Mouse (Mus musculus): ENCODE data around the gene Mrnip.
A peak's percentile ranks its signal among the peaks of the same experiment; 100 is the strongest.

The Mrnip gene

GRCm38 (mm10) chr11:50225611-50226378, 51.6 kb downstream of the Mrnip start:
- no peak for DNase-seq (ENCODE audit: low read depth)

GRCm38 (mm10) chr11:50226406-50226805, 52.2 kb downstream of the Mrnip start:
- DNase-seq (ENCODE audit: low read depth): peak; percentile 39

DNA sequence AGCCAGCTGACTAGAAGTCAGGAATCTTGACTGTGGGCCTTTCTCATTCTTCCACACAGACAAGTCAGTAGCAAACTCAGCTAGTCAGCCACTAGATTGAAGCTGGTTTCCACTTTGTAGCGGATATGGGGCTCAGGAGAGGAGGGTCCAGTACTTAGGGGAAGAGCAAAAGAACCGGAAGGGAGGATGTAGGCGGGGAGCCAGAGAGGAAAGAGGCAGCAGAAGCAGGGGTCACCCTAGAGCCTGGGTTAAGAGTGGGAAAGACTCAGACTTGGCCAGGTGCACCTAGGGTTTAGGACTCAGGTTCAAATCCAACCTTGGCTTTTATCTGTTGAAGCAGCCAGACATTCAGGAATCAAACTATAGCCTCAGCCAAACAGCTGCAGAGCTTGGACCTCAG, 53.0 kb downstream of the Mrnip start:
- DNase-seq (ENCODE audit: low read depth): no peak

- DNase-seq (ENCODE audit: low read depth): no peak
Observed at GRCm38 (mm10) chr11:50227736-50228135, 53.5 kb downstream of the Mrnip start.

GRCm38 (mm10) chr11:50228772-50229171, 54.5 kb downstream of the Mrnip start:
- no peak for DNase-seq (ENCODE audit: low read depth)

DNA sequence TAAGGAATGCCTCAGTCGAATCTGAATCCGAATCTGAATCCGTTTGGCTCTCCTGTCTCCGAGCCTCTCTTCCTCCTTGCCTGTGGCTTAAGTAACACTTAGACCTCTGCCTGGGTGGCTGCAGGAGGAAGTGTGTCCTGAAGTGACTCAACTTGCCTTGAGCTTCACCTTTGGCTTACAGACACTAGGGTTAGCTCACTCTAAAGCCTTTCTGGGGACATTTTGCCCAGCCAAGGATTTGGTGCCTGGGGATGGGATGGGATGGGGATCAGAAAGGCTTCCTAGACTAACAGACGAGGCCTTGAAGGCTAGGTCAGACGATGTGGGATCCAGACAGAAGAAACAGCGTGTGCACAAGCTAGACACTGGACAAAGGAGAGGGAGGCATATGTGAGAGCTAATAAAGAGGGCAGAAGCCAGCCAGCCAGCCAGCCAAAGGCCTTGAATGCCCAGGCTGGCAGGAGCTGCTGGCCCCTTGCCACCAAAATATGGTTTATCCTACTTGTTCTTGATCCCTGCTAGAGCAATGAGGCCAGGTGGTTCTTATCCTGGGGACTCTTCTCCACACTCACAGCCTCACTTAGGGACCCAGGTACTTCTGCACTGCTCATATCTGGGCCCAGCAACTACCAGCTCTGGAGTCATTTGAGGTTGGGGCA, 55.1 kb downstream of the Mrnip start:
- DNase-seq (ENCODE audit: low read depth): peak; percentile 51

DNA sequence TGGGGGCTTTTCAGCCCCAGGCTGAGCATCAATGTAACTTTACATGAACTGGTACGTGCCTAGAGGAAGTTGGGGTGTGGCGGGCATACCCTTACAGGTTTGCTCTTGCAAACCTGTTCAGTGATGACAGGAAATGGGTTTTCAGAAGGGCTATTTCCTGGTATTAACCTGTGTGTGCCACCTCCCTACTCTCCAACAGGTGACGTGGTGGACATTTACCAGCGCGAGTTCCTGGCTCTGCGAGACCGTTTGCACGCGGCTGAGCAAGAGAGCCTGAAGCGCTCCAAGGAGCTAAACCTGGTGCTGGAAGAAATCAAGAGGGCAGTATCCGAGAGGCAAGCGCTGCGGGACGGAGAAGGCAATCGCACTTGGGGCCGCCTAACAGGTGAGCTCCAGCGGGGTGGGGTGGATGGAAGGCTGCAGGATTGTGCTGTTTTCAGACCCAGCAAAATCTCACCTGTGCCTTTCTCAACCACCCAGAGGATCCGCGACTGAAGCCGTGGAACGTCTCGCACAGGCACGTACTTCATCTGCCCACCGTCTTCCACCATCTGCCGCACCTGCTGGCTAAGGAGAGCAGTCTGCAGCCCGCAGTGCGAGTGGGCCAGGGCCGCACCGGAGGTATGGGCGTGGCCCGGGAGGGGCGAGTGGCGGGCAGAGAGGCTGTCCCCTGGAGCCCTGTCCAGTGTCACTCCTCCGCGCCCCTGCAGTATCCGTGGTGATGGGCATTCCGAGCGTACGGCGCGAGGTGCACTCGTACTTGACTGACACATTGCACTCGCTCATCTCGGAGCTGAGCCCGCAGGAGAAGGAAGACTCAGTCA, 56.4 kb downstream of the Mrnip start:
- DNase-seq (ENCODE audit: low read depth): no peak

GRCm38 (mm10) chr11:50231411-50231810, 57.2 kb downstream of the Mrnip start:
- DNase-seq (ENCODE audit: low read depth): peak; percentile 83

GRCm38 (mm10) chr11:50233022-50233421, 58.8 kb downstream of the Mrnip start:
- DNase-seq (ENCODE audit: low read depth): peak; percentile 75

DNA sequence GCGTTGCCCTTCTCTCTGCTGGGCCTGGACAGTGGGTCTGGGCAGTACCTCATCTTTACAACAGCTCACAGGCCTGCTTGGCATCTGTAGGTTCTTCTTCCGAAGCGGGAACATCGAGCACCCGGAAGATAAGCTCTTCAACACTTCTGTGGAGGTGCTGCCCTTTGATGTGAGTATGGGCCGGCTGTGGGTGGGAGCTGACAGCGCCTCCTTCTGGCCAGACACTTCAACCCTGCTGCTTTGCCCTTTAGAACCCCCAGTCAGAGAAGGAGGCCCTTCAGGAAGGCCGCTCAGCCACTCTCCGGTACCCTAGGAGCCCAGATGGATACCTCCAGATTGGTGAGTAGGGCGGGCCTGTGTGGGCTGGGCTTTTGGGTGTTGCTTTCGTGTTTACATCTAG, 59.7 kb downstream of the Mrnip start:
- no peak for DNase-seq (ENCODE audit: low read depth)

DNA sequence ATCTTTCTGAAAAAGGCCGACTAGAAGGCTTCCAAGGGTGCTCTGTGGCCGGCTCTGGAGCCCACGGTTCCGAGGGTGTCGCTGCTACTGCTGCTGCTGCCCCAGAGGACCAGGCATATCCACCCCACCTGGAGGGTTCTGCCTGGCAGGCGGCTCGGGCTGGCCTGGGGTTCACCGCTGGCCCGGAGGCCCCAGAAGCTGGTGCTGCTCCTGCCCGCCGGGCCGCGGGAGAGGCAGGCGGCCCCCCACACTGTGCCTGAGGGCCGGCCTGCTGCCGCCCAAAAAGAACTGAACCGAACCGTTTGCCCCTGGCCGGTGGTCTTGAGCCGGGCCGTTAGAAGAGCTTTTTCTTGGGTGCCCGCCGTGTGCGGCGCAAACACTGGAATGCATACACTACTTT, 60.4 kb downstream of the Mrnip start:
- DNase-seq (ENCODE audit: low read depth): no peak

DNA sequence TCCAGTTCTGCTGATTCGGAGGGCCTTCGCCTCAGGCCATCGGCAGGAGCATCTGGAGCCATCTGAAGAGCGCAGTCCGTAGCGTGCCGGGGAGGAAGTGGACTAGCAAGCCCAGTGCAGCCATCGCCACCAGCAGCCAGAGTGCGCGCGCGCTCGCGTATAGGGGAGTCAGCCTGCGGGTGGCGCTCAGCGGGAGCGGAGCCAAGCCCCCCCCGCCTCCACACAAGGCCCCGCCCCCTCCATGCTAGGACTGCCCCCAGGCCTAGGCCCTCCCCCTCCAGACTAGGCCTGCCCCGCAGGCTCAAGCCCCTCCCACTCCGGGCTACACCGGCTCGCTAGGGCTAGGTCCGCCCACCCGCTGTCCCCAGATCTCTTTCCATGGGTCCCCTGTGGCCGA, 62.3 kb downstream of the Mrnip start:
- DNase-seq (ENCODE audit: low read depth): peak; percentile 96

DNA sequence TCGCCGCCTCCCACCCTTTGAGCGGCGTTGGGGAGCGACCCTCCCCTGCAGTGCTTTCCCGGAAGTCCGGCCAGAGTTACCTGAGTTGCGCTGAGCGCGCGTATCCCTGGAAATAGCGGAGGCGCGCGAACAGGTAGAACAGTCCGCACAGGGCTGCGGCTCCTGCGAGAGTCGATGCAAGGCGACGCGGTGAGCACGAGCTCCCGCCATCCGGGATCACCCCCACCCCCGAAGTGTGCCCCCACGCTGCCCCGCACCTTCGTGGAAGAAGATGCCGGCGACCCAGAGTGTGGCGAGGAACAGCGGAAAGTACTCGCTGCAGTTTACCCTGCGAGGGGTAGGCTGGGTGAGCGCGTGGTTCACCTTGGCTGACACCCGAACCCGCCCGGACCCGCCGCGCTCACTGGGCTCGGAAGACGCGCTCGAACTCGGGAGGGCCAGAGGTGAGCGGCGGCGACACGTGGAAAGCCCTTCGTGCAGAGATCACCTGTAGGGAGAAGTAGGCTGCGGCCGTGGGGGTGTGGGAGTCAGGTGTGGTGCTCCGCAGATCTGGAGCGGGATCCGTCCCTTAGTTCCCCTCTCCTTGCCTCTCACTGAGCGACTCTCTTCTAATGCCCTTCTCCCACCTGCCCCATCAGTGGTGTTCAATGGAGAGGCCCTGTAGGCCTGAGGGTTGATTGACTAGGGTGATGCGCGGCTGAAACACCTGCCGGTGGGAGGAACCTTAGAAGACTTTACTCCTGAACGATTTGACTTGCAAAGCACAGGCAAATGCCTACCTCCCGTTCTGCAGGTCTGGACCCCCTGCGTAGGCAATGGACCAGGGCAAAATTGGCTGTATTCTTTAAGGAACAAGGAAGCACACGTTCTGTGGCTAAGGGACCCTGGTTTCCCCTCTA, 62.9 kb downstream of the Mrnip start:
- DNase-seq (ENCODE audit: low read depth): no peak

DNA sequence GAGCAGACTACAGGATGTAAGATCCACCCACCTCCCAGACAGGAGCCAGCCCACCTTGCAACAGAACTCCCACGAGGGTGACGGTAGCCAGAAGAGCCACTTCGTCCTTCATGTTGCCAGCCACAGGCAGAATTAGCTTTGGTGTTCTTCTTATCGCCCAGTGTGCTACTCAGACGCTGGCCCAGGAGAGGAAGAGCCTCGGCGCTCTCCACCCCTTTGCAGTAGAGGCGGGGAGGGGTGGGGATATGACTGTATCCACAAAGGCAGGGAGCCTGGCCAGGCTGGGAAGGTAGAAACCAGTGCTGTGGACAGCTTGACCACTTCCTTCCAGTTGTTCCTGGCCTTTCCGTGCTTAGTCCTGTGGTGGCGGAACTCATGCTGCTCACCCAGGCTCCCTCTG, 64.1 kb downstream of the Mrnip start, which contains the start of gene Ltc4s:
TSS of gene Ltc4s (minus strand) at position 293 of the 400 bp plus-strand sequence.
- DNase-seq (ENCODE audit: low read depth): peak; percentile 92

DNA sequence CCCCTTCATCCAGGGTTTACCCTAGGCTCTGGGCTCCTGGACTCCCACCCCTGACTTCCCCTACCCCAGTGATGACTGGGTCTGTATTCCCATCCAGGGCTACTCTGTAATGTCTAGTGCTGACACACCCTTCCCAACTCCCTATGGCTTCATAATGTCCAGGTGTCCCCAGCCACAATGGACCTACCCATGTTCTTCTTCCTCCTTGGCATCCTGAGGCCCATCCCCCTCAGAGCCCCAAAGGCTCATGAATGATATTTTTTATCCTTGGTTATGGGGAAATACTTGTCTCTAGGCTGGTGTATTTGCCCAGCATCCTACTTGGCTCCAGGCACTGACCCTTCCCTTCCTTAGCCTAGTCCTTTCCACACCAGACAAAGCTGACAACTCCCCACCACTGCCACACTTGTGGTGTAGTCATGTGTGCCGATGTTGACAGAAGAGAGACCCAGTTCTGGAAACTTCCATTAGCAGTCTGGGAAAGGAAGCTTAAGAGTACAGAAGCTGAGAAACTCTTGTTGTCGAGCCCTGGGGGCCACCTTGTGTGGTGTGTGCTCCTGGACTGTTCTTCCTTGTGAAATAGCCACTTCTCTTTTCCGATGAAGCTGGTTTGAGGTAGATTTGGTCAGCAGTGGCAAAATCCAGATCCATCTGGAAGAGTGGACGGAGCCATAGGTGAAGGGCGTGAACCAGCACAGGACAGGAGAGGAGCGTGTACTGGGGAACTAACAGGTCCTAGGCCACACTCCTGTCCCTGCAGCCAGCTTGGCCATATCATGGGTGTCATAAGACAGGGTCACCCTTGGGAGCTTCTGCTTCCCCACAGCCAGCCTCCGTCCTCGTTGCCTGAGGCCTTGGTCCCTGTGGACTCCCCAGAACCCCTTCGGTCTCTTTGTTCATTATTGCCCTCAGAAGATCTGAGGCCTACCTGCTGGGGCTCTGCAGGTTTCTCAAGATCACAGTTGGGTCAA, 64.9 kb downstream of the Mrnip start:
- DNase-seq (ENCODE audit: low read depth): no peak

GRCm38 (mm10) chr11:50240235-50240911, 66.1 kb downstream of the Mrnip start:
- DNase-seq (ENCODE audit: low read depth): peak; percentile 98

- no peak for DNase-seq (ENCODE audit: low read depth)
Observed at GRCm38 (mm10) chr11:50243926-50244325, 69.7 kb downstream of the Mrnip start.

DNA sequence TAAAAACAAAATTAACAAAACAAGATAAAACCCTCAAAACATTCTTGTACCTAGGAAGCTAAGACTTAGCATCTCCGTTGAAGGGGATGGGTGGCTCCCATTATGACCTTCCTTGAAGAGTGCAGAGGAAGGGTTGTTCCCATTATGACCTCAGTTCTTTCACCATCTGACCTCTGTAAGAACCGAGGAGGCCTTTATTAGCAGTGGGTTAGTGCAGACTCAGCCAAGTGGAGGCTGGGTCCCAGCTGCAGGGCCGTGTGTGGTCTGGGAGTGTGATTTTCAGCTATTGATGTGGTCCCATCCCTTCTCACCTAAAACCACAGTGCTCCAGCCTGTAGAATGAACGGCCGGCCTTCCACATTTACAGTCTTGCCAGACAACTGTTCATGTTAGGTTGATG, 71.0 kb downstream of the Mrnip start:
- no peak for DNase-seq (ENCODE audit: low read depth)

DNA sequence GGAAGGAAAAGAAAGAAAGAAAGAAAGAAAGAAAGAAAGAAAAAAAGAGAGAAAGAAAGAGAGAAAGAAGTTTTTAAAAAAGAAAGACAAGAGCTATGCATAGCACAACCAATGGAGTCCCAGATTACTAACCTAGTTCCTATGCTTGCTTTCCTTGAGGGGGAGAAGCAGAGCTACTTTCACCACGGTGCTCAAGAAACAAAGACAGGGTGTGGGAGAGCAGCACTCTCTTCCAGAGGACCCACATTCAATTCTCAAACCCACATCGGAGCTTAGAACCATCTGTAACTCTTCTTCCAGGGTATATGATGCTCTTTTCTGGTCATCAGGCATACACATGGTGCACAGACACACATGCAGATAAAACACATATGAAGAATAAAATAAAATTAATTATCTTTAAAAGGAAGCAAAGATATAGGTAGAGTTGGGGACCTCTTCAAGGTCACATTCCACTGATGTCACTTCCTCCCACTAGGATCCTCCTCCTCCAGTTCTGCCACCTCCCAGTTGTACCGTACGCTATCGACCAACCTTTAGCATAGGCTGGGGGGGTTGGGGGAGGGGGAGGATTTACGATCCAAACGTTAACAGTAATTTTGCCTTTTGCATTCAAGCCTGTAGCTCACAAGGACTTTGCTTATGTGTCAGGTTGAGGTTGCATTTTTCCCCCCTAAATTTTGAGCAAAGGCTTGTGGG, 74.4 kb downstream of the Mrnip start:
- no peak for DNase-seq (ENCODE audit: low read depth)

Data from 416B (cell line).